Mouse (Mus musculus): Measurements from ENCODE around the gene Krt20. TPM values are rescaled to one million over a fixed set of nuclear protein-coding genes. Genes with fewer than 3 reads are reported as not detected.

The Krt20 gene
- polyA plus RNA-seq, 1 experiment from 2014 or later = 0.55 TPM

DNA sequence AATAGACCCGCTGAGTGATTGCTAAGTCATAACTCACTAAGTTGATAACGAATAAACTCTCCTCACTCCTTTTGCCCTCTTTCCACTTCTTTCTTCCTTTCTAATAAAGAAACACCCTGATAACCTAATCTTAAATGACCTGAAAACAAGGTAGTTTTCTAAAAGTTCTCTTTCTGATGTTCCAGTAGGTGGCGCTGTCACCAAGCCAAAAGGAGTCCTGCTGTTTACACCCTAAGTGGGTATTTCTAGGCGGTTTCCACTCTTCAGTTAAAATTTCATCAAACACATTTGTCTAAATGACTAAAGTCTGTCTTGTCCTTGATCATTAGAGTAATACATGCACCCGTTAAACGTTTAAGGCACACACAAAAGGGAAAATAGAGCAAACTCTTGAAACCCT, 24.7 kb downstream of the Krt20 start:
- WGBS = 19% methylated on average over 6 of the region's 6 CpGs
- Histone ChIP-seq H3K36me3 (no peaks in the 10 kb centered on the region), H3K9ac (no peak overlapping the region), H3K4me2 (replicated peaks) (no peak overlapping the region), H3K9me3 (replicated peaks) (no peaks in the 10 kb centered on the region), H3K27ac (replicated peaks) (no peak overlapping the region), H3K4me3 (replicated peaks) (no peak overlapping the region), H3K4me1 (no peaks in the 10 kb centered on the region), H3K27me3 (no peaks in the 10 kb centered on the region)
- no peak for ATAC-seq (ENCODE audit: insufficient number of reproducible peaks, low FRiP score, low TSS enrichment, low read depth)

DNA sequence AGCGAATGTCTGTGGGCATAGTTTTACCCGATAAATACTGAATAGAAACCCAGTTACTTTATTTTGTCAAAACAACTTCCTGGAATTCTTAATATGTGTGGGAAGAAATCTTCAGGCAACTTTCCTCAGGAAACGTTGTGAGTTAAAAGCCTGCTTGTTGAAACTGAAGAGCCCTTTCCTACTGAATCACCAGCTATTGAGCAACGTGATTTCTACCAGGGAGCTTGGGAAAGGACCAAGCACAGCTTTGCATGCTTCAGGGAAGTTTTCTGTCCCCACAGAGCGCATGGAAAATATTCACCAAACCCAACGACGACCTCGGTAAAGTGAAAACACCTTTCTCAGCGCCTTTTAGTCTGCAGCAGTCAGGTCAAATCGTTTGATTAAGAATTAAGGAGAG, 31.8 kb downstream of the Krt20 start:
- WGBS = 68% methylated on average over 10 of the region's 10 CpGs
- H3K4me2 ChIP-seq (replicated peaks) = no peak overlapping the region
- H3K27ac ChIP-seq (replicated peaks) = 0 out of 2 replicates have a peak overlapping the region, but pooled peaks have one; percentile 17
- H3K36me3 ChIP-seq = no peaks in the 10 kb centered on the region
- H3K9ac ChIP-seq = no peak overlapping the region
- no peak overlapping the region for H3K4me3 ChIP-seq (replicated peaks)
- no peaks in the 10 kb centered on the region; the same call in 1 of the 2 replicates for H3K27me3 ChIP-seq
- no peak for ATAC-seq (ENCODE audit: insufficient number of reproducible peaks, low FRiP score, low TSS enrichment, low read depth)
- H3K9me3 ChIP-seq (replicated peaks) = no peaks in the 10 kb centered on the region
- H3K4me1 ChIP-seq = no peaks in the 10 kb centered on the region

DNA sequence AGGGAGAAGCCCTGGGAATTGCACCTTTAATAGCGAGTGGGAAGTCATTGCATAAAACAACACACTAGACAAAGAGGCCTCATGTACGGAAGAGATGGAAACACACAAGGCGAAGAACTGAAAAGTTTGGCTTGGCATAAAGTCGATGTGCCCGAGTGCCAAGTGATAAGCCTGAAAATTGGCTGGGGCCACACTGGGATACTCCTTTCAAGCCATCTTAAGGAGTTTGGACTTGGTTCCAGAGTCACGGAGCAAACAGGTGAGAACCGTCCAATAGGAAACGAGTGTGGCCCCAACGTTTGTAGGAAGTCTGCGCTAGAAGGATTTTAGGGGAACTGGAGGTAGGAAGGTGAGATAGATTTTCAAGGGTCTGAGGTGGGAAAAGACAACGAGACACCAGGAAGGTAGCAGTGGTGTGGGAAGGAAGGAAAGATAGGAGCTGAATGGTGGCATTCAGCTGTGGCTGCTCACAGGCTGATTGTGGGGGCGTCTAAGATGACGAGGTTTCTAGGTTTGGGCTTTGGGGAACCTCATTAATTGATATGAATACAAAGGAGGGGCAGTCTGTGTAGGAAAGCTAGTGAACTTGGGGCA, 37.9 kb downstream of the Krt20 start:
- WGBS = 84% methylated on average over 13 of the region's 13 CpGs
- Histone ChIP-seq H3K27me3 (peaks cover 6% of the 10 kb centered on the region; the same call in 1 of the 2 replicates), H3K9me3 (replicated peaks) (no peaks in the 10 kb centered on the region), H3K36me3 (no peaks in the 10 kb centered on the region), H3K27ac (replicated peaks) (no peak overlapping the region), H3K4me2 (replicated peaks) (no peak overlapping the region), H3K4me1 (no peaks in the 10 kb centered on the region), H3K4me3 (replicated peaks) (no peak overlapping the region), H3K9ac (no peak overlapping the region)
- ATAC-seq (ENCODE audit: insufficient number of reproducible peaks, low FRiP score, low TSS enrichment, low read depth) = no peak

DNA sequence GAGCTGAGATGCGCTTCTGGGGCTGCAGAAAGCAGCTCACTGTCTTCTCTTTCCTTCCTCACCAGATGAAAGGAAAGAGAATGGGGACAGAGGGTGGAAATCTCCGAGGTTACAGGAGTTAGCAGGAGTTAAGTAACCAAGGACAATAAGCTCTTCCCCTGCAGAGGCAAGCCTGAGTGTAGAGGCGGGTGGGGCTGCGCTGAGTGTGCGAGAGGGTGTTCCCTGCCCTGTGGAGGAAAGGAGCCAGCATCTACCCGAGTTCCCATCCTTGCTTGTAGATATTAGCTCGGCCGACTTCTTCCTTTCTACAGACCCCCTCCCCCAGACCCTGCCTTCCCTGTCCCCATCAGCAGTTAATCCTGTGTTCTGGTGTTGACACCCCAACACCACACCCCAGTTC, 39.1 kb downstream of the Krt20 start:
- no peak overlapping the region for H3K4me2 ChIP-seq (replicated peaks)
- no peak overlapping the region for H3K9ac ChIP-seq
- peaks cover 6% of the 10 kb centered on the region; the same call in 1 of the 2 replicates for H3K27me3 ChIP-seq
- ATAC-seq (ENCODE audit: insufficient number of reproducible peaks, low FRiP score, low TSS enrichment, low read depth) = no peak
- 48% methylated on average over 8 of the region's 8 CpGs for WGBS
- H3K9me3 ChIP-seq (replicated peaks) = no peaks in the 10 kb centered on the region
- H3K36me3 ChIP-seq = no peaks in the 10 kb centered on the region
- H3K4me3 ChIP-seq (replicated peaks) = no peak overlapping the region
- H3K27ac ChIP-seq (replicated peaks) = no peak overlapping the region; the same call in 1 of the 2 replicates
- H3K4me1 ChIP-seq = no peaks in the 10 kb centered on the region

DNA sequence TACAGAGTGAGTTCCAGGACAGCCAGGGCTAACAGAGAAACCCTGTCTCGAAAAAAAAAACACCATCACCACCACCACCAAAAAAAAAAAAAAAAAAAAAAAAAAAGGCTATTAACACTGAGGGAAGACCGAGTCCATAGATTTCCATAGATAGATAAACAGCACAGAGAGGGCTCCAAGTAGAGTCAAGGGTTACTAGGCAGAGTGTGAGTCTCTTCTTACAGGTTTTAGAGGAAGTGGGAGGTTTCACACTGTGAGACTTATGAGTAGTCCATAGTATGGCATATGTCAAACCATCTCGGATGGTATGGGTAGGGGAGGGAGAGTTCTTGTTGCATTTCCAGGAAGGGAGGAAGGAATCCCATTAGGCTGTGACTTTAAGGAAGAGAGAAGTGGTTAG, 39.9 kb downstream of the Krt20 start:
- peaks cover 6% of the 10 kb centered on the region; the same call in 1 of the 2 replicates for H3K27me3 ChIP-seq
- WGBS = 75% methylated on average over 3 of the region's 3 CpGs
- H3K36me3 ChIP-seq = no peaks in the 10 kb centered on the region
- ATAC-seq (ENCODE audit: insufficient number of reproducible peaks, low FRiP score, low TSS enrichment, low read depth) = no peak
- H3K27ac ChIP-seq (replicated peaks) = no peak overlapping the region
- H3K9me3 ChIP-seq (replicated peaks) = no peaks in the 10 kb centered on the region
- no peaks in the 10 kb centered on the region for H3K4me1 ChIP-seq
- H3K9ac ChIP-seq = no peak overlapping the region
- H3K4me2 ChIP-seq (replicated peaks) = no peak overlapping the region
- H3K4me3 ChIP-seq (replicated peaks) = no peak overlapping the region

DNA sequence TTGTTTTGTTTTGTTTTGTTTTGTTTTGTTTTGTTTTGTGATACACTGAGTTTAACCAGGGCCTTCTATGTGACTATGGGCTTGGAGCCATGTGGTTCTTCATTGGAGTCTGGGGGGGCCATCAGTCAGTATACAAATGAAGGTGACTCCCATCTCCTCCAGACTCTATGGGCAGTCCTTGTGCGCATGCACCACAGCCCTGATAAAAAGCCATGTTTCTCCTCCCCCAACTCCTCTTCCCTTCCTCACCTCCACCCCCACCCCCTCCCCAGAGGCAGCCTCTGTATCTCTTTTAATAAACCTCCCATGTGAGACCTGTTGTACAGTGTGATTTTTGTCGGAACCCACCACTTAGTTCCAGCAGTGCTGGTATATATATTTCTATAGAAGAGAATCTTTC, 41.3 kb downstream of the Krt20 start:
- Histone ChIP-seq H3K27me3 (peaks cover 6% of the 10 kb centered on the region; the same call in 1 of the 2 replicates), H3K36me3 (no peaks in the 10 kb centered on the region), H3K27ac (replicated peaks) (no peak overlapping the region), H3K4me2 (replicated peaks) (no peak overlapping the region), H3K4me1 (no peaks in the 10 kb centered on the region), H3K9ac (no peak overlapping the region), H3K4me3 (replicated peaks) (no peak overlapping the region), H3K9me3 (replicated peaks) (no peaks in the 10 kb centered on the region)
- WGBS = 83% methylated on average over 2 of the region's 2 CpGs
- ATAC-seq (ENCODE audit: insufficient number of reproducible peaks, low FRiP score, low TSS enrichment, low read depth) = no peak

DNA sequence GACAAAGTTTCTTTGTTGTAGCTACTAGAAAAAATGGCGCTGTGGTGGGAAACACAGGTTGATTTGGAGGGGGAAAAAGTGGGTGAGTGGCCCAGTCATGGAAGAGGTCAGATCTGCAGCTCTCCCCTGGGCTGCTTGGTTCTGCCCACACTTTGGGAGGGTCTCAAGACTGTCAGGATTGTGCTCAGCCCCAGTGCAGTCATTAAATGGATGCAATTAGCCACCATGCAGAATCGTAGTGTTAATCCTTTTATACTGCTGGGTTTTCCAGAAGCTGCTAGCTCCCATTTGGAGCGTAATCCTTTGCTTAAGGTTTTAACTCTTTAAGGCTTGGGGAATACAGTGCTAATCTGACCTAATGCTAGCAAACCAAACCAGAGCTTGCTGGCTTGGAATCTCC, 41.9 kb downstream of the Krt20 start:
- no peak overlapping the region for H3K27ac ChIP-seq (replicated peaks)
- H3K4me1 ChIP-seq = no peaks in the 10 kb centered on the region
- 34% methylated on average over 3 of the region's 3 CpGs for WGBS
- ATAC-seq (ENCODE audit: insufficient number of reproducible peaks, low FRiP score, low TSS enrichment, low read depth) = no peak
- no peak overlapping the region for H3K4me3 ChIP-seq (replicated peaks)
- no peaks in the 10 kb centered on the region for H3K36me3 ChIP-seq
- H3K9ac ChIP-seq = no peak overlapping the region
- H3K4me2 ChIP-seq (replicated peaks) = no peak overlapping the region
- peaks cover 6% of the 10 kb centered on the region; the same call in 1 of the 2 replicates for H3K27me3 ChIP-seq
- H3K9me3 ChIP-seq (replicated peaks) = no peaks in the 10 kb centered on the region

DNA sequence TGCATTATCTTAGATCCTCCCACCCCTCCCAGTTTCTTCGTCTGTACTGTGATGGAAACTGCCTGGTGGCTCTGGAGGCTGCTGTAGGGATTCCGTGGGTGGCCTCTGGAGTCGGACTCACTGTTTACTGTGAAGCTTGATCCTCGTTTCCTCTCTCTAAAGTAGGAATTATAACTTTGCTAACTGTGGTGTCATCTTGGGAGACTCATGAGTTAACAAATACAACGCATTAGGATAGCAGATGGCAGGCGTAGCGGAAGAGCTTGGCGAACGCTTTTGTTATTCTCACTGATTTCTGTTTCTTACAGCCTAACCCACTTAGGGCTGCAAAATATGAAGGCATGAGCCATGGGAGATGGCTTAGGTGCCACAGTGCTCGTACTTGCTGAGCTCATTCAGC, 45.5 kb downstream of the Krt20 start:
- H3K4me3 ChIP-seq (replicated peaks) = no peak overlapping the region
- H3K27me3 ChIP-seq = no peaks in the 10 kb centered on the region
- no peaks in the 10 kb centered on the region for H3K36me3 ChIP-seq
- H3K9me3 ChIP-seq (replicated peaks) = no peaks in the 10 kb centered on the region
- no peak overlapping the region for H3K4me2 ChIP-seq (replicated peaks)
- no peaks in the 10 kb centered on the region for H3K4me1 ChIP-seq
- no peak for ATAC-seq (ENCODE audit: insufficient number of reproducible peaks, low FRiP score, low TSS enrichment, low read depth)
- H3K27ac ChIP-seq (replicated peaks) = 0 out of 2 replicates have a peak overlapping the region, but pooled peaks have one; percentile 45
- 73% methylated on average over 10 of the region's 10 CpGs for WGBS
- H3K9ac ChIP-seq = no peak overlapping the region

DNA sequence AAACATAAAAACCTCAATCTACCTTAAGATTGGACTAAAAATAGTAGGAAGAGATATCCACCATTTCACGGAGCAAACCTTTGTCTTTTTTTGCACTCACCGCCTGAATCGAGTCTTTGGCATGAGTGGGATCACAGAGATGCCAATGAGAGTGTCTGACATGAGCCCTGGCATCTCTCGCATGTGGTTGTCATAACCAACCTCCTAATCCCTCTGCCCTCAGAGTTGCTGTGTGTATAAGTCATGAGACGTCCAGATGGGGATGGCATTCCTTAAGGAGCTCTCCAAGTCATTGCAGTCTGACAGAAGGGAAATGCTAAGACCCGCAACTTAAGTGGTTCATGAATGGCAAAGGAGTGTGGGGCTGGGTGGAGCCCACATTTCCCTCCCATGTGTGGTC, 46.6 kb downstream of the Krt20 start:
- ATAC-seq (ENCODE audit: insufficient number of reproducible peaks, low FRiP score, low TSS enrichment, low read depth) = no peak
- H3K4me1 ChIP-seq = peaks cover 7% of the 10 kb centered on the region
- peak overlapping the region; percentile 45 for H3K27ac ChIP-seq (replicated peaks)

DNA sequence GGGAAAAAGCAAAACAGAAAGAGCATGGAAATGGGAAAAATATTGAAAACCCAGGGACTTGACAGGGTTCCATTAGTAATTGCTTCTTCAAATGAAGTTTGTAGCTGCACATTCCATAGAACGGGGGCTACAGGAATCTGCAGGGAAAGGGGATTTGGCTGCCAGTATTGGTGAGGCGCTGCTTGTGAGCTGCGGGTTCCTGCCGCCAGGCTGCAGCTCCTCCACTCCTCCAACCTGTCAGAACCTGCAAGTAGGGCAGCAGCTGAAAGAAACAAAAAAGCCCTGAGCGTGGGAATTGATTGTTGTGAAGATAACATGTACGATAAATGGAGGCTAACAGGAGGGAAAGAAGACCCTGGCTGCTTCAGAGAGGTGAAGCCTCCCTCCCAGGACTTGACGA, 47.1 kb downstream of the Krt20 start:
- Histone ChIP-seq H3K4me2 (replicated peaks) (no peak overlapping the region), H3K36me3 (no peaks in the 10 kb centered on the region), H3K4me3 (replicated peaks) (no peak overlapping the region), H3K9me3 (replicated peaks) (no peaks in the 10 kb centered on the region), H3K9ac (no peak overlapping the region), H3K27me3 (no peaks in the 10 kb centered on the region), H3K27ac (replicated peaks) (peak overlapping the region; percentile 45), H3K4me1 (peaks cover 7% of the 10 kb centered on the region)
- 61% methylated on average over 7 of the region's 7 CpGs for WGBS
- no peak for ATAC-seq (ENCODE audit: insufficient number of reproducible peaks, low FRiP score, low TSS enrichment, low read depth)

More for the DNA sequence above, 46.6 kb downstream of the Krt20 start:
- H3K4me2 ChIP-seq (replicated peaks) = no peak overlapping the region
- H3K4me3 ChIP-seq (replicated peaks) = no peak overlapping the region
- WGBS = 52% methylated on average over 6 of the region's 6 CpGs
- no peaks in the 10 kb centered on the region for H3K27me3 ChIP-seq
- H3K9ac ChIP-seq = no peak overlapping the region
- H3K9me3 ChIP-seq (replicated peaks) = no peaks in the 10 kb centered on the region
- H3K36me3 ChIP-seq = no peaks in the 10 kb centered on the region

DNA sequence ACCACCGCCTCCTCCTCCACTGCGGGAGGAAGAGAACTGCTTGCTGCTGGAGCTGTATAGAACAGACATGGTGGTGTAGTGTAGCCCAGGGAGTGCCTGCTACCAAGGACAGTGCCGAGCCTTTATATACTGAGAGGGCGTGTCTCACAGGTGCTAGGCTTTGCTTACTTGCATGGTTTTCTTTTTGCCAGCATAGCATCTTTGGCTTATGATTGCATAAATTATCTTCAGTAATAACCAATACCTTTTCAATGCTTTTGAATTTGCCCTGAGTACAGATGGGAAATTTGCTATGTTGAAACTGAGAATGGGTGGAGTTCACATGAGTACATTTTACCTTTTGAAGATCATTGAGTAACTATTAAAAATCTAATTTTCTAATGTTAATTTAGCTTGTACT, 48.7 kb downstream of the Krt20 start, which contains the start of gene Krt10:
TSS of gene Krt10 (minus strand) at position 101 of the 400 bp plus-strand sequence.
- no peaks in the 10 kb centered on the region for H3K36me3 ChIP-seq
- no peak within 1 kb of the TSS for H3K4me2 ChIP-seq (replicated peaks)
- H3K9me3 ChIP-seq (replicated peaks) = no peaks in the 10 kb centered on the region
- WGBS = 65% methylated on average over 4 of the region's 4 CpGs
- H3K4me1 ChIP-seq = peaks cover 7% of the 10 kb centered on the region
- H3K9ac ChIP-seq = no peak within 1 kb of the TSS
- no peaks in the 10 kb centered on the region for H3K27me3 ChIP-seq
- ATAC-seq (ENCODE audit: insufficient number of reproducible peaks, low FRiP score, low TSS enrichment, low read depth) = no peak
- peak within 1 kb of the TSS; percentile 4; the same call in 1 of the 2 replicates for H3K4me3 ChIP-seq (replicated peaks)
- H3K27ac ChIP-seq (replicated peaks) = no peak within 1 kb of the TSS

DNA sequence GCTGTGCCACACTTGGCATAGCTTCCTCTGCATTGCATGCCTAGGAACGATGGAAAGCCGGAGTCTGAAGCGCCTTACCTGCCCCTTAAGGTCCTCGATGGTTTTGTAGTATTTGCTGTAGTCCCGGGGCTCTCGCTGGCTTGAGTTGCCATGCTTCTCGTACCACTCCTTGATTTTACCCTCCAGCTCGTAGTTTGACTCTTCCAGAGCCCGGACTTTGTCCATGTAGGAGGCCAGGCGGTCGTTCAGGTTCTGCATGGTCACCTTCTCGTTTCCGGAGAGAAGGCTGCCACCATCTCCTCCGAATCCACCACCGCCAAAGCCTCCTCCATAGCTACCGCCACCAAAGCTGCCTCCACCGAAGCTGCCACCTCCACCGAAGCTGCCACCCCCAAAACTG, 49.3 kb downstream of the Krt20 start:
- Histone ChIP-seq H3K4me3 (replicated peaks) (peak overlapping the region; percentile 4; the same call in 1 of the 2 replicates), H3K4me1 (peaks cover 7% of the 10 kb centered on the region), H3K36me3 (no peaks in the 10 kb centered on the region), H3K27ac (replicated peaks) (no peak overlapping the region), H3K9ac (no peak overlapping the region), H3K27me3 (no peaks in the 10 kb centered on the region), H3K9me3 (replicated peaks) (no peaks in the 10 kb centered on the region), H3K4me2 (replicated peaks) (no peak overlapping the region)
- 87% methylated on average over 18 of the region's 18 CpGs for WGBS
- ATAC-seq (ENCODE audit: insufficient number of reproducible peaks, low FRiP score, low TSS enrichment, low read depth) = no peak
